Mouse (Mus musculus): ENCODE data around the gene Sec22c.
A peak's percentile ranks its signal among the peaks of the same experiment; 100 is the strongest.

Gene Sec22c

DNA sequence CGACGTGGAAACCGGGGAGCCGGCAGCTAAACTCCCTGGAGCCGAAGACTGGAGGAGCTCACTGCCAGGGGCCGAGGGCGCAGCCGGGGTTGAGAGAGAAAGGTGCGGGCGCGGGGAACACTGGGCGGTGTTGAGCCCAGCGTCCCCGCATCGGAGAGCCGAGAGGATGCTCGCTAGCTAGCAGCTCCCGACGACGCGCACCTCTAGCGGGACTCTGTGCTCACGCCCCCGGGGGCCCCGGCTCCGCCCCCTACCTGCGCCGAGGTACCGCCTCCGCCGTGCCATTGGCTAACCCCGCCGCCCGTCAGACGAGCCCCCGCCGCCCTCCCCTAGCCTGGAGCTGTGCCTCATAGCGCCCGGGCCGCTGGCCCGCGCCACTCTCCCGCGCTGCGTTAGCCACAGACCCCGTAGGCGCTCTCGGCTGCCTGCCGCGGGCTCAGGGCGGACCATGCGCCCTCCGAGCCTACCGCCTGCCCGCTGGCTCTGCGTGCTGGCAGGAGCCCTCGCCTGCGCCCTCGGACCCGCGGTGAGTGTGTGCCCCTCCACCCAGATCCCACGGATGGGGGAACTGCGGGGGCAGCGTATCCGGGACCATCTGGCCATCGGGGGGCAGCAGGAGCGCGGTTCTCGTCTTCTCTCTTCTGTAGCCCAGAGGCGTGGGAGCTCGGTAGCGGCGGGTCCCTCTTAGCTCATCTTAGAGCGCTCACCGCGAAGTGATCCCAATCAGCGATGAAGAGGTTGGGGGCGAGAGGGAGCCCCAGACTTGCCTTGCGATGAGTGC lies 62.7 kb downstream of the Sec22c start, which contains the start of gene Vipr1:
Gene Vipr1 (plus strand): TSS at position 316 of the 781 bp plus-strand sequence.
- peak; percentile 82 for DNase-seq

DNA sequence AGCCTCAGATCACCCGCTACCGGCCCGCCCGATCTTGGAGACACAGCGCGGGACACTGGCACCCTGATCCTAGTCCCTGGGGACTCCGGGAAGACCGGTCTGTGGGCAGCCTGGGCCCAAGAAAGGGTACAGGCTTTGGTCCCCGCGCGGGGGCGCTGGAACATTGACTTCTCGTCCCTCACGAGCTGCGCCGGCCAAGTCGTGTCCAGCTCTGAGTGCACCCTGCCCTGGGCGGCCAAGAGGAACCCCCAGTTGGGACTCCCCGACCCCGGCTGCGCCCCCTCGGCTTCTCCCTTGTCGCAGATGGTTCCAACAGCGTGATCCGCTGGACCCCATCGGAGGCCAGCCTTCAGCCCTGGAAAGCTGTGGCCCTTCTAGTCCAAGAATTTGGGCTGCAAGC lies 63.3 kb downstream of the Sec22c start, which contains the start of gene Lyzl4:
Gene Lyzl4 (minus strand): TSS at position 96 of the 400 bp plus-strand sequence.
- peak; percentile 86 for DNase-seq

DNA sequence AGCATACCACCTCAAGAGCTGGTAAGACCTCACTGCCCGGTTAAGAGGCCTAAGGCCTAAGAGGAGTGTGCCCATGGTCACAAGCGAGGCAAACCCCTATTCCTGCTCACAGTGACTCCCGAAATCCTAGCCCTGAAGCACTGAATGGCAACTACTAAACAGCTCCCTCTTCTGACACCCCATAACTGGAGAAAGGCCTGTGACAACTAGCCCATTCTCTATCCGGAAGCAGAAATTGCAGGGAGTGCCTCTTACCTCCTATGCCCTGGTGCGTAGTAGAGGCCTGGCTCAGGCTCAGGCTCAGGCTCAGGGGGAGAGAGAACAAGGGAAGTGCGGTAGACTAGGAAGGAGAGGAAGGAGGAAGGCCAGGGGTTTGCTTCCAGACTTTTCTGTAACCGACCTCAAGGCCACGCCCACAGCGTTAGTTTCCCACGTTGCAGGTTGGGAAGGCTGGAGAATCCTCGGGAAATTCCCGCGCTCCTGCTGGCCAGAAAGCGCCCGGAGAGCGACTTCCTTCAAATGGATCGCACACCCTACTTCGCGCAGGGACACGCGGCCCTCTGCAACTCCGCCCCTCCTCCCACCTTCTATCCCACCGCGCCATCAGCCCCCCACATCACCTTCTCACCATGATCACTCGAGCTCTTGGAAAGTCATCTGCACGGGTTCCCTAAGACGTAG lies 63.9 kb downstream of the Sec22c start:
- DNase-seq: peak; percentile 14

DNA sequence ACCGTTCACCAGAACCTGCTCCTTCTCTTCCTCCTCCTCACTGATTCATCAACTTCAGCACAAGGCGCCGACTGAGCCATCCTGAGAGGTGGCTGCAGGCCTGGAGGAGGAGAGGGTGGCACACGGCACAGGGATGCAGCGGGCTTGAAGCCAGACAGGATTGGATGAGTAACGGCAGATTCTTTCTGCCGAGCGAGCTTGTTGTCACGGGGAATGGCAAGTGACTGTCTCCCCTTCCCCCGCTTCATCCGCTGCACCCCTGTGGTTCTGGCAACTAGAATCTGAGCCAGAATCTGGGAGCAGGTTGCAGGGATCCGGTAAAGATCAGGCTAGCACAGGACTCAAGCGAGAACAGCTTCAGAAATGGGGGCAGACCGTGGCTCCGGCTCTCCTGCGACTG lies 65.5 kb downstream of the Sec22c start:
- no peak for DNase-seq

DNA sequence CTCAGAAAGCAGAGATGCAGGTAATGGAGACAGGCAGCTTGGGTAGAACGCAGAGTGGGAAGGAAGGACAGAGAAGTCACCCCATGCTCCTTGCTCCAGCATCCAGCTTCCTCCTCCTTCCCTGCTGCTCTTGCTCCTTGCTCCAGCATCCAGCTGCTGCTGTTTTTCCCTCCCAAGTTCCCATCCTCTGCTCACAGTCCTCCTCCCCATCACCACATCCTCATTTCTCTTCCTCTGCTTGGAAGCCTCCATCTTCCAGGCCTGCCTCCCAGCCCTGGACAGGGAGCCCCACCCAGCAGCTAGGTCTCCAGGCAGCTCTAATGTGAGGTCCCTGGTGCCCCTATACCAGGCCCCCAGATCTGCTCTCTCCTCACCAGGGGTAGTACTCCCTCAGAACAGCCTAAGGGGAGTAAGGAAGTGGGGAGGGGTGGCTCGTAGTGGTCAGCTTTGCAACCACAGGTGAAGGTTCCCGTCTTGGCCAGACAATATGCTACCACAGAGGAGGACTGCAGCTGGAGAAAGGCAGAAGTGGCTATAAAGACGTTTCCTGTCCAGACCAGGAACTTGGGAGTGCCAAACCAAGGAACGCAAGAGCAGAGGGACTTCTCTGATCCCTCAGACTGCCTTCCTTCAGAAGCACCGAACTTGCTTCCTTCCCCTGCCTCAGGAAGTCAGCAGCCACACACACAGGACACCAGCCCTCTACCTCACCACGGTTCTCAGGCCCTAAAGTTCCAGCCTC lies 69.3 kb downstream of the Sec22c start:
- no peak for DNase-seq

DNA sequence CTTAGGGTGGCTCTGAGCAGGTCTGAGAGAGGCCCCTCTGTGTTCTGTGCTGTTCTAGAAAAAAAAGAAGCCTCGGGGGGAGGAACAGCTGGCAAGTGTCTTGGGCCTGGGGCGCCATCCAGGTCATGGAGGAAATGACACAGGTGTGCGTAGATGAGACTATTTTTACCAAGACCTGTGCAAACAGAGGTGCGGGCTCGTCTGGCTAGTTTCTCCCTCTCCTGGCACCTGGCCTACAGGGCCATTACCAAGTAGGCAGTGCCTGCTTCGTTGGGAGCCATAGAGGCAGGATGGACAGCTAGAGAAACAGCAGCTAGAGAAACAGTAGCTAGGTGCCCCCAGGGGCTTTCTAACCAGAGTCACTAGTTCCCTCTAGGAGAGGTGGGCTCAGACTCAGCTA lies 72.0 kb downstream of the Sec22c start:
- no peak for DNase-seq

DNA sequence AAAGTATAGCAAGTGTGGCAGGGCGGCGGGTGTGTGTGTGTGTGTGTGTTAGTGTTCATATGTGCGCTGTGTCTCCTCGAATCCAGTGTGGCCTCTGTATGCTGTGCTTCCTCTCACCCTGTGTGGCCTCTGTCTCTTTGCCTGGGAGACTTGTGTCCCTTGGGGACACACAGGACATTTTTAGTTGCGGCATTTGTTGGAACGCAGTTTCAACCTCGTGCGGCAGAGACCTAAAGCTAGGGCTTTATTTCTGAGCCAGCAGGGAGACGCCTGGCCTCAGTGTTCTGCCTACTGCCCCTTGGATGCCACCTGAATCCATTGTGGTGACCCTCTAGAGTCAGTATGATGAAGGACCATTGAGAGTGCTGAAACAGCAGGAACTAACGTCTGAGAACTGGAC lies 72.4 kb downstream of the Sec22c start:
- no peak for DNase-seq

DNA sequence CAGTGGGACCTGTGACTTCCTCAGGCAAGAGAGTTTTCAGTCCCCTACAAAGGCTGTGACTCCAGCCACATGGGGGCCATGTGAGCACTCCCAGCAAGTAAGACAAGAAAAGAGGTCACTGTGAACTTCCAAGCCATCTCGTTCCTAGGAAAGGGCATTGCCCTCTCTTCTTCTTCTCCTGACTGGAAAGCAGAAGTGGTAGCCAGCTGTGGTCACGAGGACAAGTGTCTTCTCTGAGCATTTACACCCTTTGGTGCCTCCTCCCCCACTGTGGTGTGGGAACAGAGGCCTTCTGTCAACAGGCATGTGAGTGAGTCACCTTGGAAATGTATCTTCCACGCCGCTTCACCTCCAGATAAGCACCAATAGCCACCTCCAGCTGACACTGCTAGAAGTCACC lies 73.3 kb downstream of the Sec22c start:
- DNase-seq: no peak

DNA sequence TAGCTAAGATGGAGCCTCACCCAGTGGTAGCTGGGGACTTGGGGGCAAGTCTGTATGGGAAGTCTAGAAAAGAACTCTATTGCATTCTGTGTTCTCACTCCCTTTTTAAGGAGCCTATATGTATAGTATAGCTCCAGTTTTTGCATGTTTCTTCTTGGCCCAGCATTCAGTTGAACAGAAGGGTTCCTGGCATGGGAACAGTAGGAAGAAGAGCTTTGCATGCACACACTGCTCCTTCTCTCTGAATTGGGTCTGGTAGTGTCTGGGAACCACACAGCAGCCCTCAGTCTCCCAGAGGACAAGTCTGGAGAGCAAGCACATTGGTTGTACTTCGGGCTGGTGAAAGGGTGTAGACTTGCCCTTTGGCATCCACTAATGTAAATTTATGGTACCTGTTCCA lies 74.7 kb downstream of the Sec22c start:
- DNase-seq: no peak
